9 mouse cellular contexts compared by ENCODE assay signal in the genomic region with DNA sequence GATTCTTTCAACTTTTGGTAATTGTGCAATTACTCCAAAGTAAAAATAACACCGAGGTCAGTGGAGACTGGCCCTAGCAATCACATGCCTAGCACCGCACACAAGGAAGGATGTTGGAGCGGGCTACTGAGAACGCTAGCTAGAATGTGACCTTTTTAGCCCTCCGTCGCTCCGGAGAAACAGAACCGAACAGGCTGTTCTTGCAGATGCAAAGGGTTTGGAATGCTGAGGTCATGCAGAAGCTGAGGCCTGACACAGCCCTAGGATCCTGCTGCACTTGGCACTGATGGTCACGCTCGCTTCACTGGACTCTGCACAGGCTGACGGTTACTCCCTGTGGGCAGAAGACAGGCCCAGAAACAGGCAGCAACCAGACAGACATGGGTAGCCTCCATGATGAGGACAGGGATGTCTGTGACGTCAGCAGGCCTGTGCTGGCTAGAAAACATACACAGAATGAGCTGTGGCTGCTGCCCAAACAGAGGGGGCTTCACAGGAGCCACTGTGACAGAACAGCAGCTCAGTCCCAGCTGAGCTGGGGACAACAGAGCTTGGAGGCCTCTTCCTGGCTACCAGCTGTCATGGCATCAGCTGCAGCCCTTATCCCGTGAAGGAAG. TPM values are rescaled to one million over a fixed set of nuclear protein-coding genes. Genes with fewer than 3 reads are reported as not detected.
A peak's percentile ranks its signal among the peaks of the same experiment; 100 is the strongest.
DNase-seq lines count a peak whose midpoint lies in the region; TF ChIP-seq lines count a peak whose summit lies in the region.
"Had no signal": no experiment of that assay in that cellular context is flagged by ENCODE, and none has a peak within 500 bp of the region (broad histone marks: within the 10 kb centered on the region; RNA-seq: fewer than 3 reads in every experiment).

No protein-coding gene starts in this region.

- H3K36me3 ChIP-seq in spleen, adult 2 months (ENCODE audit: control insufficient read depth, insufficient read depth, low read length) = peaks cover 18% of the 10 kb centered on the region

- H3K4me3 ChIP-seq in gastrocnemius, adult 2 months = no peak overlapping the region; the same call in 1 of the 2 replicates
- H3K4me3 ChIP-seq in spleen, adult 2 months (ENCODE audit: extremely low read depth, insufficient read depth, insufficient read length) = no peak overlapping the region

- intact Hi-C loops in gastrocnemius, adult 2 months (cut with DNase I) = loop anchor here (5.0 kb wide), 1 partner anchor 90 kb away; a partner anchor contains a TSS
- intact Hi-C loops in left cerebral cortex, postnatal 14 days (cut with DNase I) = loop anchor here (5.0 kb wide), 1 partner anchor 95 kb away; no protein-coding TSS in a partner anchor

- no peaks in the 10 kb centered on the region for H3K27me3 ChIP-seq in spleen, adult 2 months (ENCODE audit: control insufficient read depth, insufficient read depth, low read length)

- H3K4me1 ChIP-seq in spleen, adult 2 months (ENCODE audit: control insufficient read depth, insufficient read depth, insufficient read length) = peaks cover 15% of the 10 kb centered on the region; the same call in 1 of the 2 replicates

- TF ChIP-seq POLR2A in spleen, adult 2 months (IDR thresholded peaks at IDR 0.05; ENCODE audit: low read depth, low read length) = no peak

- 66% methylated on average over 13 of the region's 13 CpGs for WGBS in spleen, adult 2 months

- peak; percentile 78 for DNase-seq in gastrocnemius, adult 2 months
- no peak for DNase-seq in gastrocnemius, postnatal 4 days (ENCODE audit: low spot score in 2 of 2)
- DNase-seq in spleen, adult 2 months (ENCODE audit: low read depth in 1 of 2, low spot score in 2 of 2) = no peak
- no peak for DNase-seq in spleen, postnatal 10 days (ENCODE audit: low spot score in 2 of 2)
- peak; percentile 87 for DNase-seq in kidney, adult 9 months
- DNase-seq in testis, postnatal 14 days (ENCODE audit: low spot score) = peak; percentile 37
- no peak for DNase-seq in thymus, postnatal 4 days
- no peak for DNase-seq in left cerebral cortex, postnatal 14 days (ENCODE audit: low spot score in 2 of 2)
- DNase-seq: embryo, embryonic 11 days had no signal

- H3K27ac ChIP-seq in gastrocnemius, adult 2 months = peak overlapping the region; percentile 84
- H3K27ac ChIP-seq in spleen, adult 2 months (ENCODE audit: insufficient read depth, low read length) = peak overlapping the region; percentile 10; the same call in 1 of the 2 replicates

- no peak for TF ChIP-seq CTCF in gastrocnemius, adult 2 months (IDR thresholded peaks at IDR 0.05)
- no peak for TF ChIP-seq CTCF in spleen, adult 2 months (IDR thresholded peaks at IDR 0.05; ENCODE audit: extremely low read depth, insufficient read depth, insufficient read length, insufficient replicate concordance)

RNA-seq across cellular contexts. Expression of a gene that starts 8.5 kb away (rescaled TPM):
- total RNA-seq in gastrocnemius, adult 2 months (2021) = 1 to 10 TPM; 5.4 to 8.4 TPM
- 10 to 100 TPM; 14.4 to 14.7 TPM for total RNA-seq in gastrocnemius, postnatal 4 days (2021)
- 21.1 and 25.6 TPM in 2 replicates for polyA plus RNA-seq in spleen, adult 2 months (2012; rRNA removed)
- 10 to 100 TPM; 32.2 to 33.4 TPM for total RNA-seq in left cerebral cortex, postnatal 14 days (2021)

RNA-seq across cellular contexts. Expression of a gene that starts 23.0 kb away (rescaled TPM):
- total RNA-seq in gastrocnemius, adult 2 months (2021) = 1 to 10 TPM in 1 of 2 experiments, under 1 TPM in 1; 0.92 to 1.8 TPM
- 1 to 10 TPM; 2.9 to 3.9 TPM for total RNA-seq in gastrocnemius, postnatal 4 days (2021)
- polyA plus RNA-seq in spleen, adult 2 months (2012; rRNA removed) = 154 and 176 TPM in 2 replicates
- 1 to 10 TPM; 3.1 to 3.2 TPM for total RNA-seq in left cerebral cortex, postnatal 14 days (2021)

Comparison
In these comparisons a context has a peak if more than half of its experiments do, and no peak if none do; other contexts are left out.
1. DNase-seq: peak in gastrocnemius, adult 2 months (single experiment), kidney, adult 9 months (single experiment) and testis, postnatal 14 days (single experiment); none in gastrocnemius, postnatal 4 days (0 of 2), spleen, adult 2 months (0 of 2), spleen, postnatal 10 days (0 of 2), thymus, postnatal 4 days (single experiment) and left cerebral cortex, postnatal 14 days (0 of 2).